Mouse (Mus musculus) hematopoietic stem cell, adult 5-6 weeks (primary cell): ENCODE results near the gene Lsm12. TPM values are rescaled to one million over a fixed set of nuclear protein-coding genes. Genes with fewer than 3 reads are reported as not detected.
A peak's percentile ranks its signal among the peaks of the same experiment; 100 is the strongest.

Experiments
- ATAC-seq, 2 experiments: fragments of 125-278 bp in 1 of 2; replicated peaks in 1 of 2; 2 replicates each; pipeline ENCODE4 v1.8.0; 2016 to 2017; ENCODE audit warnings: inconsistent platforms in 2 of 2, mild to moderate bottlenecking in 2 of 2, moderate number of reproducible peaks in 2 of 2, low read depth in 1 of 2, moderate TSS enrichment in 1 of 2; ENCODE audit not compliant: low FRiP score in 2 of 2, poor library complexity in 2 of 2, severe bottlenecking in 2 of 2, insufficient read depth in 1 of 2, low TSS enrichment in 1 of 2
- total RNA-seq: library from RNA; stranded (forward); fragments of 172-1452, 232-1000 nt; gene quantifications from 2 replicates; pipeline ENCODE4 v1.2.3, GENCODE M21; 2017

Gene Lsm12
- total RNA-seq = 50.5 and 74.3 TPM in 2 replicates

GRCm38 (mm10) chr11:102184646-102185495 lies at the start of gene Lsm12:
Gene Lsm12, minus strand, starts transcription at chr11:102185296.
- ATAC-seq = peak; percentile 61 to 82

DNA sequence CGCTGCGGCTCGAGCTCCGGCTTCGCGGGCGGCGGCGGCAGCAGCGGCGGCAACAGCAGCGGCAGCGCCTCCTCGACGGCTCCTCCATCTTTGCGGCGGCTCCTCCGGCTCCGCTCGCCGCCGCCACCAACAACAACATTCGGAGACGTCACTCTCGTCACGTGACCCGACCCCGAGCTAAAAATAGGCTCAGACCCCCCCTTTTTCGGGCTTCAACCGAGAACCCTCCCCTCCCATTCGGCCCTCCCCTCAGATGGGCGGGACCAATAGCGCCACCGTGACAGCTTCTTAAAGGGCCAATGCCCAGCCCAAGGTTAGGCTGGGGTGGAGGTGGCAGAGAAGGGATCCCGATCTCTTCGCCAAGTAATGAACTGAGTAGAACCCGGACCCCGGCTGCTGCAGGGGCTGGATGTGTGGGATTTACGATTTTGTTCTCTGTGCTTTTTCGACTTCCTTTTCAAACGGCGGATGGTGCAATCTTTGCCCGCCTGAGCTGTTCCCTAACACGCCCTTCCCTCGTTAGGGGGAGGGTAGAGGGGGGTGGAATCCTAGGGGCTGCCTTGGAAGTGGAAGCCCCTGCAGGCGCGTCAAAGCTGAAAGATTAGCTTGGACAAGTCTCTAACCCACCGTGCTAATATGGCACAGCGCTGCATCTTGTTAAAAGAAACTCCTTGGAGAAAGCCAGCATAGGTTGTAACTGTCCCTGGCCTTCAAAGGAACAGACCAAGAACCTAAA lies 45.1 kb upstream of the Lsm12 start, which contains the start of gene Hdac5:
Gene Hdac5 (minus strand): TSS at position 161 of the 736 bp plus-strand sequence.
- ATAC-seq = peak; percentile 91 to 96

- ATAC-seq = no peak
These were observed 44.3 kb upstream of the Lsm12 start for GRCm38 (mm10) chr11:102229331-102229953.

DNA sequence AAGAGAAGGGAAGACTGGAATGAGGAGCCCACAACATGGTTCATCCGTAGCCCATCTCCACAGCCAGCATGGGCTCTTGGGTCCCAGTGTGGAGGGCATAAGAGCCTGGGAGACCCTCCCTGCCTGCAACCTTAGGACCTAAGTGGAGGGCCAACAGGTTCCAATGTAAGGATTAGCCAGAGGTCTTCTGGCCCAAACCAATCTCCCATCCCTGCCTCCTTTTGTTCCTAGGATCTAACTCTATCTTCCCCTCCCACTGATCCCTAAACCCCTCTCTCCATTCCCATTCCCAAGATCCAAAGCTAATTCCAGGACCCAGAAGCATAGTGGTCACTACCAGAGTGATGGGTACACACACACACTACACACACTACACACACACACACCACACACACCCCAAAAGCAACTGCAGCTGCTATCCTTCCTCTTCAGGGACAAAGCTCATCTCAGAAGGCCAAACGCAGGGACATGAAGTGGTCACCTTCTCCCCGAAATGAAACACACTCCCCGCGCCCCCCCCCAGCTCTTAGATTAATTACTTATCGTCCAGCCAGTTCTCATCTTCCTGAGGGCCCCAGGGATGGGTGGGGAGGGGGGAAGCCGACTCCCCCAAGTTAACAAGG lies 43.7 kb upstream of the Lsm12 start:
- no peak for ATAC-seq

- no peak for ATAC-seq
These were observed 43.1 kb upstream of the Lsm12 start for GRCm38 (mm10) chr11:102228191-102228545.

GRCm38 (mm10) chr11:102227270-102228190 lies 42.4 kb upstream of the Lsm12 start:
- no peak for ATAC-seq

DNA sequence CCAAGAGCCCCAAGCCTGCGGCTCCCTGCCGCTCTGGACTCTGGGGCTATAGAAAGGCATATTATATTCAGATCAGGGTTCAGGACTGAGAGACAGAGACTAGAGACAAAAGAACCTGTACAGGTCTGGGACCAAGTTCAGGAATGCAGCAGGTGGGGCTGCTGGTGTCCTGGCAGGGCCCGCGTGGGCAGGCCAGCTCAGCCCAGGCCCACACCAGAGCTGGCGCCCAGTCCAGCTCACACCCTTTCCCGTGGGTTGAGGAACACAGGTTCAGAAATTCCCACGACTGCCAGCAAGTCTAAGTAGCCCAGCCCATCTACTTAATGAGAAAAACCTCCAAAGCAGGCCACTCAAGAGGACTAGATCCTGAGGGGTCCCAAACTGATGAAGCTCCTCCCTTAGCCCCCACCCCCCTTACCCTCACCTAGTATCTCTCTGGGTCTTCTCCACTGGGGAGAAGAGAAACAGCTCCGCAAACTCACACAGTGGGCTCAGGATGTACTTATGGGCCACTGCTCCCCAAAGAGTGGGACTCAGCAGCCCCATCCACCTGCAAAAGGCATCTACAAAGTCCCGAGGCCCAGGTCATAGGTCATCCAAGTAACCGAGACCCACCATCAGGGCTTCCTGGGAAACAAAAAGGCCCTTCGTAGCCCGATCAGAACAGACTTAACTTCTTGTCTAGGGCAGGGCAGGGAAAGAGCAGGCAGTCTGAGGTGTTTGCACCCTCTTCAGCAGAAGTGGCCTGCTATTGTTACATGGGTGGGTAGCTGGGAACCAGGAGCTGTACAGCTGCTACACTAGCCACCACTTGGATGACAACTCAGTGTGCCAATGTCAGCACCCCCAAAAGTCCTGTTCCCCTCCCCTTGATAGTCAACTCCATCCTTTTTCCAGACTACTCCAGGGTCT lies 41.2 kb upstream of the Lsm12 start:
- no peak for ATAC-seq

DNA sequence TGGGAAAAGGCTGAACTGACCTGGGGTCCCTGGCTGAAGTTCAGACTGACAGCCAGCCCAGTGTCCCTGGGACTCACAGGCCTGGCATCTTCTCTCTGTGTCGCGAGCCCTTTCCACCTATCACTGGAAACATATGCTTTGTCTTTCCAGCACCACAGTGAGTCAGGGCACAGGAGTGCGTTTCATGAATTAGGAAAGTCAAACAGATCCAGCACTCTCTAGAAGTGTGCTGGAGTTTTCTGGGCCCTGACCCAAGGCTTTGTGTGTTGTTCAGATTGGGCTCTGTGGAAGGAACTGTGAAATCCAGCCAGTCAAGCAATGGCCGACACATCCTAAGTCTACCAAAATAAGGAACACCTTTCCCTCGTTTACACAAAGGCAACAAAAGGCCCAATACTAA lies 40.1 kb upstream of the Lsm12 start:
- no peak for ATAC-seq

DNA sequence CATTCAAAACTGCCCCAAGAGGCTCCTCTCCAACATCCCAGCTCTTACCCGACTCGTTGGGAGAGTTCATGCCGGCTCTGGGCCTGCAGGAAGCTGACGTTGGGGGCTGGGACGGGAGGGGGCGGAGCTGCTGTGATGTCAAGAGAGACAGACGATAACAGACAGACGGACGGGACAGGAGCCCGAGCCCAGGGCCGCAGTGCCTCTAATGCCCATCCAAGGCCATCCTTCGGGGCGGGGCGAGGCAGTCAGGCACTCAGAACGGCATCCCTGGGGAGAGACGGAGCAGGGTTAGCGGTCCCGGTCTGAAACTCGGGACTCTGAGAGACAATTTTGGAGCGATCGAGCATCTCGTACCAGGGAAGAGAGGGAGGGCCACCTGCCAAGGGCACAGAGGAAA lies 39.6 kb upstream of the Lsm12 start:
- ATAC-seq = no peak

GRCm38 (mm10) chr11:102223166-102223565 lies 38.1 kb upstream of the Lsm12 start:
- ATAC-seq = no peak

- ATAC-seq = no peak
These were observed 36.9 kb upstream of the Lsm12 start for GRCm38 (mm10) chr11:102221954-102222351.

- ATAC-seq = no peak
These were observed 36.3 kb upstream of the Lsm12 start for GRCm38 (mm10) chr11:102221243-102221953.

DNA sequence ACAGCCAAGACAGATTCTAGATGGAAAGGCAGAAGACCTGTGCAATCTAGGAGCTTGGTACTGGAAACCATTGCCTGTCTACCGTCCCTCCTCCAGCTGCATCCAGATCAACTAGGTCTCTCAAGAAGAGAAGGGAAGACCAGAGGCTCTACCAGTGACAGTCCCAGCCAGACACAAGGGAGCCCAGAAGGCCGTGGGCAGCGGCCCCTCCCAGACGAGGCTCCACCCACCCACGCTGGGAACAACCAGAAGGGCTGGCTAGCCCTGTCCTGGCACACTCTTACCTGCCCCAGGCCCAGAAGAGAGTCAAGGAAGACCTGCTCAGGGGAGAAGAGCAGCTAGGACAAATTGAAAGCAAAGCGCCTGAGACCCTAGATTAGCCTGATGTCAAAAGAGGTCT lies 35.4 kb upstream of the Lsm12 start:
- ATAC-seq = no peak

DNA sequence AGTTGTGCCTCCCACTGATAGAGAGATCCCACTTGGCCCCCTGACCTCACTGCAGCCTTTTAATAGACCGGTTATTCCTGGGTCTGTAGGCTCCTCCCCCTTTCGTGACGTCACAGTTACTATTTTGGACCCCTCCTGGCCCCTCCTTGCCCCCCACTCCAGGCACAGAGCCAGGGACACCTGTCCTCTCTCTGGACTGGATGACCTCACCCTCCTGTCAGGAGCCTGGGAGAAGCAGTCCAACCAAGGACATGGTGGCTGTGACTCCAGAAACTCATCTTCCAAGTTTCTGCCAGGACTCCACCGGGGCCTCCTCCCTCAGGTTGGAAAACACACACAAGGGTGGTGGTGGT lies 34.9 kb upstream of the Lsm12 start:
- ATAC-seq = no peak

DNA sequence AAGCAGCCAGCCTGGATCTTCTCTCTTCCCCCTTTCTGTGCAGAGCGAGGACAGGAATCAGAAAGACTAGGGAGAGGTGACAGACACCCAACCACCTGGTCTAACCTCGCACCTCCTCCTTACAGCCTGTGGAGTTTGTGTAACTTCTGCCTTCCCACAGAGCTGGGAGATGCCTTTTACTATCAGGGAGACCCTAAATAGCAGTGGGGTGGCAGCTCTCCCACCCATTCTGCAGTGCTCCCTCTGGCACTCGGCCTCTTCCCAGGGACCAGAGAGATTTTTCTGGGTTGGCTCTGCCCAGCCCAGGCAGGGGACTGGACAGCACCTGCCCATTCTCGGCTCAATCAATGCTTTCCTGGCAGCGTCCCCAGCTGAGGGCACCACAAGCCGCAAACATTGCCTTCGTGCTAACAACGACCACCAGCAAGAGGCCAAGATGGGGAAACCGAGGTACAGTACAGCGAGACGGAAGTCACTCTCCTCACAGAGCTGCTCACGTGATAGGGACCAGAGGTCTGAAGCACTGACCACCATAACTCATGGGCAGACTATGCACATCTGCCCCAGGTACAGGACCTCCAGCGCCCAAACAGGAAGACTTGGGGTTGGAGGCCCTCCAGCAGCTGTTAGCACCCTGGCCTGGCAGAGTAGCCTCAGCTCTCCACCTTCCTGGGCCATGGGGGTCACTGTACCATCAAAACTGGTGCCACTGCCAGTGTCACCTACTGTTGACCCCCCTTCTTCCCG lies 34.3 kb upstream of the Lsm12 start:
- ATAC-seq = 0 out of 4 replicates have a peak, but pooled peaks have one; percentile 2 to 12
